Mouse (Mus musculus): ENCODE results near the gene Wdr76.

DNA sequence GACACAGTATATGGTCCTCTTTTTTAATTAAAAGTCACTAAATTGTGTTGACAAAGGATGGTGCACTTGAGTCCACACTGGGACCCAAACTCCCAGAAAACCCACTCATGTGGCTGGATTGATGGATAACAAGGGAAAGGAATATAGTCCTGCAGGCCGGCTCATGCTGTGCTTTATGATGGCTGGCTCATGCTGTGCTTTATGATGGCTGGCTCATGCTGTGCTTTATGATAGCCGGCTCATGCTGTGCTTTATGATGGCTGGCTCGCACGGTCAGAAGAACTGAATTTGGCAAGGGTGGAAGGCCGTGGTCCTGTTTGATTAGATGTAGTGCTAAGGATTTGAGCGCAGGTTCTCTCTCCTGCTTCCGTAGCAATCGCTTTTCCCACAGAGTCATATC, 22.9 kb upstream of the Wdr76 start:
- TF ChIP-seq GATA1 (IDR thresholded peaks at IDR 0.05; ENCODE audit: borderline replicate concordance, low read length) (no peak), FLI1 (IDR thresholded peaks at IDR 0.05; ENCODE audit: low read length) (no peak)

All from megakaryocyte, embryonic 14.5 days (primary cell).